In the genomic region with DNA sequence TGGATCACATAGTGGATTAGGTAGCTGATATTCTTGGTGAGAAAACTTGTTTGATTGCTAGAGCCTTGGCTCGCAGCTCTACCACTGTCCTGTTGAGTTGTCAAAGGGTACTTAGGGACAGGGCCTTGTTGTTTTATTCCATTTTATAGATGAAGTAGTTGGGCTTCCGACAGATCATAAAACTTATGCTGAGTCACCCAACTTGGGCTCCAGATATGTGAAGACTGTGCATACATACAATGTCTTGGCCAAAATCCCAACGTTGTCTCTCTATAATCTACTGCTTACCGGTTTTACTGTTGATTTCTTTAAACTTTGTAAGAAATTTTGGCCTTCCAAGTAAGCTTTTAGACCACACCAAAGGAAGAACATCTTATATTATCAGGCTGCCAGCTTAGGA, we compare ENCODE assay signal across 20 mouse cellular contexts. TPM values are rescaled to one million over a fixed set of nuclear protein-coding genes. Genes with fewer than 3 reads are reported as not detected.
DNase-seq lines count a peak whose midpoint lies in the region; ATAC-seq lines count a peak whose summit lies in the region.
"Had no signal": no experiment of that assay in that cellular context is flagged by ENCODE, and none has a peak within 500 bp of the region (broad histone marks: within the 10 kb centered on the region; RNA-seq: fewer than 3 reads in every experiment).

No protein-coding gene starts in this region.

- no peak overlapping the region for H3K4me3 ChIP-seq in forebrain, embryonic 16.5 days (replicated peaks; ENCODE audit: low read length)
- H3K4me3 ChIP-seq: embryonic facial prominence, embryonic 10.5 days; embryonic facial prominence, embryonic 12.5 days; forebrain, embryonic 10.5 days; forebrain, embryonic 12.5 days had no signal

- no peaks in the 10 kb centered on the region for H3K36me3 ChIP-seq in forebrain, embryonic 16.5 days (ENCODE audit: control insufficient read depth, insufficient read depth)
- H3K36me3 ChIP-seq: embryonic facial prominence, embryonic 10.5 days; embryonic facial prominence, embryonic 12.5 days; forebrain, embryonic 10.5 days; forebrain, embryonic 12.5 days had no signal

- H3K9ac ChIP-seq in forebrain, embryonic 16.5 days (replicated peaks; ENCODE audit: low read depth, low read length), result no peak overlapping the region
- H3K9ac ChIP-seq: embryonic facial prominence, embryonic 12.5 days; forebrain, embryonic 12.5 days; forebrain, postnatal 0 days had no signal

- H3K27ac ChIP-seq in forebrain, embryonic 16.5 days (ENCODE audit: low read length), result no peak overlapping the region
- H3K27ac ChIP-seq: embryonic facial prominence, embryonic 10.5 days; embryonic facial prominence, embryonic 12.5 days; forebrain, embryonic 10.5 days; forebrain, embryonic 12.5 days had no signal

- H3K4me2 ChIP-seq in forebrain, embryonic 16.5 days (ENCODE audit: low read length), result no peak overlapping the region
- H3K4me2 ChIP-seq: embryonic facial prominence, embryonic 12.5 days; forebrain, embryonic 12.5 days had no signal

- no peaks in the 10 kb centered on the region for H3K27me3 ChIP-seq in forebrain, embryonic 16.5 days (replicated peaks; ENCODE audit: control insufficient read depth, insufficient read depth, low read length)
- H3K27me3 ChIP-seq: embryonic facial prominence, embryonic 12.5 days; forebrain, embryonic 12.5 days had no signal

- no peak for DNase-seq in urinary bladder, postnatal 14 days (ENCODE audit: low spot score)
- DNase-seq in retina, postnatal 1 day, result no peak
- DNase-seq: adrenal gland, adult 2 months; adrenal gland, postnatal 10 days; adrenal gland, postnatal 25 days; cerebellum, adult 11-12 months; cerebellum, adult 2 months; cerebellum, adult 9-10 months; cerebellum, postnatal 10 days; cerebellum, postnatal 25 days; forebrain, postnatal 0 days had no signal

- 91% methylated on average over 4 of the region's 4 CpGs for WGBS in forebrain, embryonic 16.5 days

- H3K4me1 ChIP-seq in forebrain, embryonic 16.5 days (replicated peaks; ENCODE audit: control insufficient read depth, insufficient read depth, low read length), result no peaks in the 10 kb centered on the region
- H3K4me1 ChIP-seq: embryonic facial prominence, embryonic 10.5 days; embryonic facial prominence, embryonic 12.5 days; forebrain, embryonic 12.5 days had no signal

- peak; percentile 47; the same call in 1 of the 2 replicates for ATAC-seq in erythroblast, adult 5-6 weeks (replicated peaks; ENCODE audit: low FRiP score, poor library complexity, severe bottlenecking)
- ATAC-seq in megakaryocyte progenitor cell, adult 5-6 weeks (replicated peaks; ENCODE audit: poor library complexity), result peak; percentile 65
- ATAC-seq in forebrain, embryonic 16.5 days, result no peak
- ATAC-seq: forebrain, embryonic 14.5 days; forebrain, postnatal 0 days had no signal

- H3K9me3 ChIP-seq in forebrain, embryonic 16.5 days (ENCODE audit: control insufficient read depth, low read length), result no peaks in the 10 kb centered on the region
- H3K9me3 ChIP-seq: embryonic facial prominence, embryonic 10.5 days; embryonic facial prominence, embryonic 12.5 days; forebrain, embryonic 10.5 days; forebrain, embryonic 12.5 days had no signal

RNA-seq across cellular contexts. Expression of a gene that starts 36.5 kb away (rescaled TPM):
- total RNA-seq in erythroblast, adult 5-6 weeks (2015; ENCODE audit: low replicate concordance), result 5.0 and 8.1 TPM in 2 replicates
- 3.6 and 4.7 TPM in 2 replicates for total RNA-seq in erythroblast, adult 5-6 weeks (2017; ENCODE audit: low replicate concordance)
- total RNA-seq in megakaryocyte progenitor cell, adult 5-6 weeks (2015), result 2.3 and 3.7 TPM in 2 replicates
- total RNA-seq in megakaryocyte progenitor cell, adult 5-6 weeks (2017), result 1.4 and 2.8 TPM in 2 replicates
- 11.5 and 17.3 TPM in 2 replicates for polyA plus RNA-seq in forebrain, embryonic 16.5 days (2015; fragmentation: Nextera tagmentation; extraction: Ambion mirVana)
- total RNA-seq: MEL had no signal
